Mouse (Mus musculus): Measurements from ENCODE around the gene Car5a. TPM values are rescaled to one million over a fixed set of nuclear protein-coding genes. Genes with fewer than 3 reads are reported as not detected.

The Car5a gene
- total RNA-seq, 2 experiments from 2014 or later = not detected

- intact Hi-C loops (cut with DNase I) = no loop called here
- no peak for DNase-seq (ENCODE audit: extremely low spot score in 1 of 2, low spot score in 2 of 2)
Observed at GRCm38 (mm10) chr8:121897871-121898381, 46.8 kb downstream of the Car5a start.

- intact Hi-C loops (cut with DNase I) = no loop called here
- no peak for DNase-seq (ENCODE audit: extremely low spot score in 1 of 2, low spot score in 2 of 2)
Observed at GRCm38 (mm10) chr8:121897205-121897604, 47.5 kb downstream of the Car5a start.

GRCm38 (mm10) chr8:121896476-121897145 lies 48.1 kb downstream of the Car5a start:
- intact Hi-C loops (cut with DNase I) = no loop called here
- DNase-seq (ENCODE audit: extremely low spot score in 1 of 2, low spot score in 2 of 2) = no peak

GRCm38 (mm10) chr8:121895910-121896309 lies 48.8 kb downstream of the Car5a start:
- DNase-seq (ENCODE audit: extremely low spot score in 1 of 2, low spot score in 2 of 2) = no peak
- intact Hi-C loops (cut with DNase I) = no loop called here

- intact Hi-C loops (cut with DNase I) = no loop called here
- no peak for DNase-seq (ENCODE audit: extremely low spot score in 1 of 2, low spot score in 2 of 2)
Observed at GRCm38 (mm10) chr8:121892875-121893274, 51.8 kb downstream of the Car5a start.

- no peak for DNase-seq (ENCODE audit: extremely low spot score in 1 of 2, low spot score in 2 of 2)
- intact Hi-C loops (cut with DNase I) = no loop called here
Observed at GRCm38 (mm10) chr8:121889810-121890785, 54.6 kb downstream of the Car5a start.

GRCm38 (mm10) chr8:121889317-121889716 lies 55.4 kb downstream of the Car5a start:
- no peak for DNase-seq (ENCODE audit: extremely low spot score in 1 of 2, low spot score in 2 of 2)
- intact Hi-C loops (cut with DNase I) = no loop called here

- intact Hi-C loops (cut with DNase I) = no loop called here
Observed at GRCm38 (mm10) chr8:121887547-121887946, 57.2 kb downstream of the Car5a start.

GRCm38 (mm10) chr8:121885433-121885832 lies 59.3 kb downstream of the Car5a start:
- intact Hi-C loops (cut with DNase I) = no loop called here
- no peak for DNase-seq (ENCODE audit: extremely low spot score in 1 of 2, low spot score in 2 of 2)

More at GRCm38 (mm10) chr8:121887547-121887946, 57.2 kb downstream of the Car5a start:
- no peak for DNase-seq (ENCODE audit: extremely low spot score in 1 of 2, low spot score in 2 of 2)

GRCm38 (mm10) chr8:121885001-121885400 lies 59.7 kb downstream of the Car5a start:
- no peak for DNase-seq (ENCODE audit: extremely low spot score in 1 of 2, low spot score in 2 of 2)
- intact Hi-C loops (cut with DNase I) = no loop called here

GRCm38 (mm10) chr8:121884181-121884580 lies 60.5 kb downstream of the Car5a start:
- DNase-seq (ENCODE audit: extremely low spot score in 1 of 2, low spot score in 2 of 2) = no peak
- intact Hi-C loops (cut with DNase I) = no loop called here

- intact Hi-C loops (cut with DNase I) = no loop called here
- DNase-seq (ENCODE audit: extremely low spot score in 1 of 2, low spot score in 2 of 2) = no peak
Observed at GRCm38 (mm10) chr8:121881921-121882320, 62.8 kb downstream of the Car5a start.

- no peak for DNase-seq (ENCODE audit: extremely low spot score in 1 of 2, low spot score in 2 of 2)
- intact Hi-C loops (cut with DNase I) = no loop called here
Observed at GRCm38 (mm10) chr8:121880818-121881217, 63.9 kb downstream of the Car5a start.

- intact Hi-C loops (cut with DNase I) = no loop called here
- no peak for DNase-seq (ENCODE audit: extremely low spot score in 1 of 2, low spot score in 2 of 2)
Observed at GRCm38 (mm10) chr8:121879712-121880111, 65.0 kb downstream of the Car5a start.

- no peak for DNase-seq (ENCODE audit: extremely low spot score in 1 of 2, low spot score in 2 of 2)
- intact Hi-C loops (cut with DNase I) = no loop called here
Observed at GRCm38 (mm10) chr8:121877828-121878480, 66.8 kb downstream of the Car5a start.

GRCm38 (mm10) chr8:121877212-121877611 lies 67.5 kb downstream of the Car5a start:
- intact Hi-C loops (cut with DNase I) = no loop called here
- no peak for DNase-seq (ENCODE audit: extremely low spot score in 1 of 2, low spot score in 2 of 2)

- intact Hi-C loops (cut with DNase I) = no loop called here
- no peak for DNase-seq (ENCODE audit: extremely low spot score in 1 of 2, low spot score in 2 of 2)
Observed at GRCm38 (mm10) chr8:121875517-121875916, 69.2 kb downstream of the Car5a start.

GRCm38 (mm10) chr8:121875045-121875444 lies 69.7 kb downstream of the Car5a start:
- intact Hi-C loops (cut with DNase I) = no loop called here
- no peak for DNase-seq (ENCODE audit: extremely low spot score in 1 of 2, low spot score in 2 of 2)

GRCm38 (mm10) chr8:121874031-121874430 lies 70.7 kb downstream of the Car5a start:
- intact Hi-C loops (cut with DNase I) = loop anchor here (5.0 kb wide), 1 partner anchor 33 kb away; the partner anchor contains the start of gene Slc7a5
- peak in 1 of 2 experiments; percentile 62 for DNase-seq (ENCODE audit: extremely low spot score in 1 of 2, low spot score in 2 of 2)

Data from left cerebral cortex, postnatal 10 days (tissue).